Mouse (Mus musculus) spleen, postnatal 10 days (tissue): ENCODE data around the gene Cpa5.

Experiments
- DNase-seq, 2 experiments: peaks; one replicate each; pipeline ENCODE4 v3.0.0; 2021 to 2022; ENCODE audit warnings: low spot score in 2 of 2

Cpa5 gene

GRCm38 (mm10) chr6:30604342-30604867 lies 6.4 kb upstream of the Cpa5 start:
- DNase-seq, result no peak

- no peak for DNase-seq
These were observed 5.7 kb upstream of the Cpa5 start for GRCm38 (mm10) chr6:30605111-30605510.

GRCm38 (mm10) chr6:30605672-30606071 lies 5.1 kb upstream of the Cpa5 start:
- no peak for DNase-seq

GRCm38 (mm10) chr6:30611212-30611611 lies 402 bp downstream of the Cpa5 start:
- DNase-seq, result no peak

- DNase-seq, result no peak
These were observed 3.4 kb downstream of the Cpa5 start for GRCm38 (mm10) chr6:30614251-30614650.

GRCm38 (mm10) chr6:30615741-30616140 lies 4.9 kb downstream of the Cpa5 start:
- no peak for DNase-seq

- no peak for DNase-seq
These were observed 5.7 kb downstream of the Cpa5 start for GRCm38 (mm10) chr6:30616491-30616941.

- no peak for DNase-seq
These were observed 6.5 kb downstream of the Cpa5 start for GRCm38 (mm10) chr6:30617020-30617958.

GRCm38 (mm10) chr6:30617959-30618590 lies 7.3 kb downstream of the Cpa5 start:
- no peak for DNase-seq

- DNase-seq, result no peak
These were observed 7.9 kb downstream of the Cpa5 start for GRCm38 (mm10) chr6:30618735-30619134.

GRCm38 (mm10) chr6:30619606-30620005 lies 8.8 kb downstream of the Cpa5 start:
- no peak for DNase-seq

GRCm38 (mm10) chr6:30620591-30620990 lies 9.8 kb downstream of the Cpa5 start:
- DNase-seq, result no peak

- no peak for DNase-seq
These were observed 10.2 kb downstream of the Cpa5 start for GRCm38 (mm10) chr6:30620994-30621393.

GRCm38 (mm10) chr6:30621986-30622389 lies 11.2 kb downstream of the Cpa5 start:
- no peak for DNase-seq

- no peak for DNase-seq
These were observed 14.0 kb downstream of the Cpa5 start for GRCm38 (mm10) chr6:30624763-30625162.

- DNase-seq, result no peak
These were observed 17.3 kb downstream of the Cpa5 start for GRCm38 (mm10) chr6:30628152-30628551.

- DNase-seq, result no peak
These were observed 19.2 kb downstream of the Cpa5 start for GRCm38 (mm10) chr6:30629989-30630388.

- no peak for DNase-seq
These were observed 24.6 kb downstream of the Cpa5 start for GRCm38 (mm10) chr6:30635361-30635862.

- no peak for DNase-seq
These were observed 25.5 kb downstream of the Cpa5 start for GRCm38 (mm10) chr6:30636186-30636842.

- peak; percentile 19 to 33 for DNase-seq
These were observed 28.0 kb downstream of the Cpa5 start, which contains the start of gene Cpa1 for GRCm38 (mm10) chr6:30638674-30639268. Cpa1 (plus strand) TSS chr6:30639218.

- no peak for DNase-seq
These were observed 33.1 kb downstream of the Cpa5 start for GRCm38 (mm10) chr6:30643694-30644460.
